Mouse (Mus musculus) CH12.LX (cell line): ENCODE measurements around the gene Tjp3. TPM values are rescaled to one million over a fixed set of nuclear protein-coding genes. Genes with fewer than 3 reads are reported as not detected.

ENCODE experiments used
- DNase-seq: peaks from one replicate; pipeline ENCODE4 v3.0.0-alpha.2; 2013; ENCODE audit errors: extremely low read depth
- H3K27ac ChIP-seq: 2 replicates; pipeline ENCODE4 v1.5.1; 2012; ENCODE audit warnings: low read depth, mild to moderate bottlenecking, control low read depth, moderate library complexity; ENCODE audit not compliant: insufficient read depth
- H3K27me3 ChIP-seq: replicated peaks from 2 replicates; pipeline ENCODE3; 2012; ENCODE audit warnings: inconsistent platforms
- H3K36me3 ChIP-seq, 2 experiments: replicated peaks in 1 of 2; 2 replicates each; pipeline versions ENCODE3 to v1.6.1; 2012; ENCODE audit warnings: inconsistent platforms in 1 of 2, low read length in 1 of 2, mild to moderate bottlenecking in 1 of 2, mixed read lengths in 1 of 2, moderate library complexity in 1 of 2; ENCODE audit not compliant: control insufficient read depth in 1 of 2, insufficient read depth in 1 of 2
- H3K4me1 ChIP-seq, 2 experiments: 2 replicates each; pipeline ENCODE4 v1.6.1; 2012; ENCODE audit warnings: inconsistent platforms in 1 of 2, moderate library complexity in 1 of 2; ENCODE audit not compliant: insufficient read depth in 2 of 2, control insufficient read depth in 1 of 2
- H3K4me2 ChIP-seq: 2 replicates; pipeline ENCODE4 v1.6.1; 2012; ENCODE audit warnings: low read depth, mild to moderate bottlenecking, control low read depth; ENCODE audit not compliant: poor library complexity, insufficient read depth, severe bottlenecking
- H3K4me3 ChIP-seq, 3 experiments: fragments of 150-350 bp in 1 of 3; sonication (generic) in 1 of 3; replicated peaks in 1 of 3; 2 replicates each; pipeline versions ENCODE3 to v1.5.1; 2011 to 2012; ENCODE audit warnings: low read depth in 2 of 3, low read length in 2 of 3, mild to moderate bottlenecking in 2 of 3, moderate library complexity in 2 of 3, control low read depth in 1 of 3, improper control_type of control experiment in 1 of 3, inconsistent platforms in 1 of 3, mixed read lengths in 1 of 3; ENCODE audit not compliant: poor library complexity in 1 of 3
- H3K79me2 ChIP-seq: replicated peaks from 2 replicates; pipeline ENCODE4 v1.6.1; 2012; ENCODE audit warnings: mild to moderate bottlenecking, moderate library complexity; ENCODE audit not compliant: control insufficient read depth, poor library complexity, insufficient read depth, severe bottlenecking; ENCODE audit errors: extremely low read depth
- H3K9ac ChIP-seq: 2 replicates; pipeline ENCODE4 v1.6.1; 2012; ENCODE audit warnings: low read depth, mild to moderate bottlenecking, control low read depth, moderate library complexity; ENCODE audit not compliant: insufficient read depth
- H3K9me3 ChIP-seq: replicated peaks from 2 replicates; pipeline ENCODE3; 2012; ENCODE audit warnings: low read length, inconsistent platforms, mixed read lengths
- BHLHE40 ChIP-seq: IDR thresholded peaks from 2 replicates; pipeline ENCODE4 v1.6.1; 2011; ENCODE audit warnings: mild to moderate bottlenecking, low read depth, low read length, improper control_type of control experiment
- CHD1 ChIP-seq: IDR thresholded peaks from 2 replicates; pipeline ENCODE4 v1.6.1; 2012; ENCODE audit warnings: low read depth, low read length, improper control_type of control experiment, inconsistent platforms
- CHD2 ChIP-seq: IDR thresholded peaks from 2 replicates; pipeline ENCODE4 v1.6.1; 2011; ENCODE audit warnings: low read length, improper control_type of control experiment
- CTCF ChIP-seq, 2 experiments: IDR thresholded peaks in 1 of 2; conservative IDR thresholded peaks in 1 of 2; 2 replicates each; pipeline ENCODE4 v1.5.1; 2011 to 2012; ENCODE audit warnings: low read depth in 2 of 2, low read length in 2 of 2, improper control_type of control experiment in 1 of 2, inconsistent platforms in 1 of 2, mild to moderate bottlenecking in 1 of 2, moderate library complexity in 1 of 2
- E2F4 ChIP-seq: IDR thresholded peaks from 2 replicates; pipeline ENCODE4 v1.6.1; 2011; ENCODE audit warnings: low read depth, low read length, improper control_type of control experiment; ENCODE audit not compliant: insufficient replicate concordance
- ELF1 ChIP-seq: IDR thresholded peaks from 2 replicates; pipeline ENCODE4 v1.6.1; 2014; ENCODE audit warnings: low read depth, mild to moderate bottlenecking, inconsistent platforms, low read length, improper control_type of control experiment
- EP300 ChIP-seq: IDR thresholded peaks from 2 replicates; pipeline ENCODE4 v1.6.1; 2011; ENCODE audit warnings: low read length, improper control_type of control experiment
- ETS1 ChIP-seq: conservative IDR thresholded peaks from 2 replicates; pipeline ENCODE4 v1.6.1; 2012; ENCODE audit warnings: low read depth, mild to moderate bottlenecking, inconsistent platforms, low read length, improper control_type of control experiment, moderate library complexity
- GABPA ChIP-seq: IDR thresholded peaks from 2 replicates; pipeline ENCODE4 v1.6.1; 2012; ENCODE audit warnings: low read depth, low read length, improper control_type of control experiment, inconsistent platforms; ENCODE audit not compliant: insufficient replicate concordance
- HCFC1 ChIP-seq: IDR thresholded peaks from 2 replicates; pipeline ENCODE4 v1.6.1; 2012; ENCODE audit warnings: low read depth, mild to moderate bottlenecking, inconsistent platforms, low read length, improper control_type of control experiment
- IRF4 ChIP-seq: IDR thresholded peaks from 2 replicates; pipeline ENCODE4 v1.6.1; 2014; ENCODE audit warnings: low read depth, mild to moderate bottlenecking, inconsistent platforms, low read length, improper control_type of control experiment
- JUN ChIP-seq: IDR thresholded peaks from 2 replicates; pipeline ENCODE4 v1.6.1; 2011; ENCODE audit warnings: low read depth, mild to moderate bottlenecking, low read length, improper control_type of control experiment, moderate library complexity; ENCODE audit not compliant: insufficient read depth
- JUND ChIP-seq: conservative IDR thresholded peaks from 2 replicates; pipeline ENCODE4 v1.6.1; 2011; ENCODE audit warnings: low read depth, low read length, improper control_type of control experiment
- KAT2A ChIP-seq: IDR thresholded peaks from 2 replicates; pipeline ENCODE4 v1.6.1; 2012; ENCODE audit warnings: low read length, improper control_type of control experiment, inconsistent platforms; ENCODE audit not compliant: insufficient replicate concordance
- MAFK ChIP-seq: IDR thresholded peaks from 2 replicates; pipeline ENCODE4 v1.6.1; 2011; ENCODE audit warnings: low read length, improper control_type of control experiment; ENCODE audit not compliant: insufficient replicate concordance
- MAX ChIP-seq: IDR thresholded peaks from 2 replicates; pipeline ENCODE4 v1.6.1; 2011; ENCODE audit warnings: low read length, improper control_type of control experiment
- MAZ ChIP-seq: IDR thresholded peaks from 2 replicates; pipeline ENCODE4 v1.6.1; 2012; ENCODE audit warnings: low read depth, mild to moderate bottlenecking, inconsistent platforms, low read length, improper control_type of control experiment, moderate library complexity
- MEF2A ChIP-seq: IDR thresholded peaks from 2 replicates; pipeline ENCODE4 v1.6.1; 2014; ENCODE audit warnings: low read depth, mild to moderate bottlenecking, inconsistent platforms, low read length, improper control_type of control experiment, borderline replicate concordance
- MXI1 ChIP-seq: IDR thresholded peaks from 2 replicates; pipeline ENCODE4 v1.6.1; 2011; ENCODE audit warnings: mild to moderate bottlenecking, low read depth, low read length, improper control_type of control experiment
- MYC ChIP-seq: IDR thresholded peaks from 2 replicates; pipeline ENCODE4 v1.6.1; 2011; ENCODE audit warnings: low read depth, mild to moderate bottlenecking, improper control_type of control experiment, low read length
- NELFE ChIP-seq: IDR thresholded peaks from 2 replicates; pipeline ENCODE4 v1.6.1; 2011; ENCODE audit warnings: low read depth, low read length, improper control_type of control experiment
- NRF1 ChIP-seq: IDR thresholded peaks from 2 replicates; pipeline ENCODE4 v1.6.1; 2014; ENCODE audit warnings: low read depth, mild to moderate bottlenecking, inconsistent platforms, low read length, improper control_type of control experiment, moderate library complexity
- PAX5 ChIP-seq: IDR thresholded peaks from 2 replicates; pipeline ENCODE4 v1.6.1; 2012; ENCODE audit warnings: low read length, inconsistent platforms, mixed read lengths
- POLR2A ChIP-seq: IDR thresholded peaks from 2 replicates; pipeline ENCODE4 v1.6.1; 2011; ENCODE audit warnings: low read depth, mild to moderate bottlenecking, improper control_type of control experiment, low read length
- POLR2AphosphoS2 ChIP-seq: IDR thresholded peaks from 2 replicates; pipeline ENCODE4 v1.6.1; 2011; ENCODE audit warnings: low read depth, low read length, improper control_type of control experiment
- RAD21 ChIP-seq: IDR thresholded peaks from 2 replicates; pipeline ENCODE4 v1.6.1; 2011; ENCODE audit warnings: low read depth, mild to moderate bottlenecking, low read length, improper control_type of control experiment, moderate library complexity
- RCOR1 ChIP-seq: conservative IDR thresholded peaks from 2 replicates; pipeline ENCODE4 v1.6.1; 2012; ENCODE audit warnings: low read depth, mild to moderate bottlenecking, inconsistent platforms, low read length, improper control_type of control experiment
- SIN3A ChIP-seq: IDR thresholded peaks from 2 replicates; pipeline ENCODE4 v1.6.1; 2012; ENCODE audit warnings: low read length, improper control_type of control experiment, inconsistent platforms
- SMC3 ChIP-seq: IDR thresholded peaks from 2 replicates; pipeline ENCODE4 v1.6.1; 2011; ENCODE audit warnings: low read depth, low read length, improper control_type of control experiment
- TBP ChIP-seq: conservative IDR thresholded peaks from 2 replicates; pipeline ENCODE4 v1.6.1; 2011; ENCODE audit warnings: low read depth, low read length, improper control_type of control experiment
- TCF12 ChIP-seq: IDR thresholded peaks from 2 replicates; pipeline ENCODE4 v1.6.1; 2014; ENCODE audit warnings: low read depth, mild to moderate bottlenecking, inconsistent platforms, low read length, improper control_type of control experiment
- UBTF ChIP-seq: IDR thresholded peaks from 2 replicates; pipeline ENCODE4 v1.6.1; 2012; ENCODE audit warnings: low read depth, mild to moderate bottlenecking, inconsistent platforms, low read length, improper control_type of control experiment, moderate library complexity
- USF1 ChIP-seq: IDR thresholded peaks from 2 replicates; pipeline ENCODE4 v1.6.1; 2014; ENCODE audit warnings: low read depth, mild to moderate bottlenecking, inconsistent platforms, low read length, improper control_type of control experiment
- USF2 ChIP-seq: conservative IDR thresholded peaks from 2 replicates; pipeline ENCODE4 v1.6.1; 2011; ENCODE audit warnings: low read depth, low read length, improper control_type of control experiment
- ZC3H11A ChIP-seq: IDR thresholded peaks from 2 replicates; pipeline ENCODE4 v1.6.1; 2012; ENCODE audit warnings: low read depth, mild to moderate bottlenecking, inconsistent platforms, low read length, improper control_type of control experiment
- ZKSCAN1 ChIP-seq: IDR thresholded peaks from 2 replicates; pipeline ENCODE4 v1.6.1; 2012; ENCODE audit warnings: low read depth, inconsistent platforms, low read length, improper control_type of control experiment, borderline replicate concordance
- ZMIZ1 ChIP-seq: IDR thresholded peaks from 2 replicates; pipeline ENCODE4 v1.6.1; 2012; ENCODE audit warnings: low read depth, mild to moderate bottlenecking, inconsistent platforms, low read length, improper control_type of control experiment
- ZNF384 ChIP-seq: IDR thresholded peaks from 2 replicates; pipeline ENCODE4 v1.6.1; 2012; ENCODE audit warnings: low read depth, low read length, improper control_type of control experiment, inconsistent platforms
- dilution Hi-C: fragments of 300-500 bp; cut with MboI; formaldehyde crosslinking; loops from 2 replicates; pipeline ENCODE4 v1.14.3; 2020; ENCODE audit warnings: low sequenced_read_pairs; ENCODE audit not compliant: extremely low pct_unique_long_range_greater_than_20kb, extremely low pct_ligation_motif_present
- in situ Hi-C: fragments of 300-500 bp; cut with MboI; formaldehyde crosslinking; loops from 3 replicates; pipeline ENCODE4 v1.14.3; 2019; ENCODE audit warnings: low sequenced_read_pairs, low pct_ligation_motif_present, low pct_unique_long_range_greater_than_20kb, mixed read lengths
- polyA plus RNA-seq: library from polyadenylated mRNA; unstranded; fragments of >175 nt; gene quantifications from 2 replicates; pipeline ENCODE4 v1.2.1, GENCODE M21; 2012; ENCODE audit warnings: low read depth; ENCODE audit not compliant: insufficient read length
- total RNA-seq, 2 experiments: library from RNA; depleted of rRNA; stranded (reverse); fragments of 300-350 nt in 1 of 2; fragments of >200 nt in 1 of 2; gene quantifications; 2 replicates each; pipeline ENCODE4 v1.2.3; 2012 to 2014

The Tjp3 gene
- total and polyA plus RNA-seq, 3 experiments = 0.42 to 7.2 (median 0.76) TPM

DNA sequence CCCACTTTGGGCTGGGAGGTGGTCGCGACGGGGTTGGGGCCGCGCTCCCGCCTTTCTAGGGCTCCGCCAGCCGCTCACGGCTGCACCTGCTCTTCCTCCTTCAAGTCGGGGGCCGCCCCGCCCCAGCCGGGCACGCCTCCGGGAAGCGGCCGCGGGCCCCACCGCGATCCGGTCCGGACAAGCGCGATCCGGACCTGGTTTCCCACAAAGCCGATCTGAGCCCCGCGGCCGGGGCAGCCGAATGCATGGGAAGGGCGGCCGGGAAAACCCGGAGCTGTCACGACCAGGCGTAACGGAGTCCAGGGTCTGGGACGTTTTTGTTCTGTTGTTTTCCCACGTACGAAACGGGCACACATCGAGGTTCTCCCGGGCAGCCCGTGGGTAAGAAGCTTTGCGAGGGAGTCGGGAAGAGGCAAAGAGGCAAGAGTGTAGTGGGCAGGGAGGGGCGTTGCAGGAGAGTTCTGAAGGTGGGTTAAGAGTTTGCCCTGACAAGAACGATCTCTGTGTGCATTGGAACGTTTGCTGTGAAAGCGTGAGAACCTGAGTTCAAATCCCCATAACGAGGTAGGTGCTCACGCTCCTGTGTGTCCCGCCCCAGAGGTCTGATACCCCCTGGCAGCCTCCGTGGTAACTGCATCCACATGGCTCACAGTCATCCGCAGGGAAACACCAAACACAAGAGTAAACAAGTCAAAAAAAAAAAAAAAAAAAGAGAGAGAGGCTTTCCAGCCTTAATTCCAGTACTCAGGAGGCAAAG, 5.5 kb downstream of the Tjp3 start:
- H3K27me3 ChIP-seq = peaks cover 34% of the 10 kb centered on the region
- peak overlapping the region; percentile 76 for H3K4me2 ChIP-seq
- peak overlapping the region; percentile 45 to 67 (median 52) for H3K4me3 ChIP-seq
- H3K36me3 ChIP-seq = no peaks in the 10 kb centered on the region
- H3K9me3 ChIP-seq = peaks cover 6% of the 10 kb centered on the region
- TF ChIP-seq MAZ = peak; percentile 93
- TF ChIP-seq USF1 = no peak
- TF ChIP-seq RCOR1 = no peak; the same call in 1 of the 2 replicates
- no peak for TF ChIP-seq EP300
- TF ChIP-seq JUN = no peak
- TF ChIP-seq E2F4 = no peak
- peak; percentile 33; the same call in 1 of the 2 replicates for TF ChIP-seq NELFE
- peak; percentile 84 for TF ChIP-seq MXI1
- TF ChIP-seq NRF1 = peak; percentile 47; the same call in 1 of the 2 replicates
- TF ChIP-seq TCF12 = peak; percentile 74
- no peak for TF ChIP-seq MAFK
- peak in 1 of 2 experiments; percentile 19; a peak in 1 of 4 replicates for TF ChIP-seq CTCF (conservative IDR thresholded peaks at IDR 0.05 in 1 of 2, IDR thresholded peaks at IDR 0.05 in 1 of 2; ENCODE audit: low read depth in 2 of 2, low read length in 2 of 2)
- no peak for TF ChIP-seq ZNF384
- TF ChIP-seq CHD1 = no peak
- no peak for TF ChIP-seq MYC
- peak; percentile 98 for TF ChIP-seq SIN3A
- TF ChIP-seq ZKSCAN1 = no peak
- TF ChIP-seq MAX = no peak
- TF ChIP-seq ELF1 = peak; percentile 87
- TF ChIP-seq ZMIZ1 = peak; percentile 41; the same call in 1 of the 2 replicates
- no peak for TF ChIP-seq KAT2A
- peak; percentile 78 for TF ChIP-seq BHLHE40
- TF ChIP-seq TBP = no peak
- peak; percentile 65 for TF ChIP-seq IRF4
- no peak for TF ChIP-seq ZC3H11A
- TF ChIP-seq POLR2A = peak; percentile 37; the same call in 1 of the 2 replicates
- no peak for TF ChIP-seq PAX5
- peak; percentile 73 for TF ChIP-seq HCFC1
- TF ChIP-seq UBTF = peak; percentile 80; the same call in 1 of the 2 replicates
- TF ChIP-seq MEF2A = peak; percentile 83
- 0 out of 2 replicates have a peak, but pooled peaks have one; percentile 13 for TF ChIP-seq USF2
- TF ChIP-seq JUND = no peak
- no peak for TF ChIP-seq POLR2AphosphoS2
- TF ChIP-seq CHD2 = peak; percentile 58; the same call in 1 of the 2 replicates
- TF ChIP-seq SMC3 = peak; percentile 20
- TF ChIP-seq RAD21 = no peak
- peak; percentile 4; the same call in 1 of the 2 replicates for TF ChIP-seq ETS1
- TF ChIP-seq GABPA = no peak
- peak; percentile 82 for DNase-seq
- peak overlapping the region; percentile 49 for H3K9ac ChIP-seq
- dilution Hi-C loops = no loop called here
- no peaks in the 10 kb centered on the region for H3K79me2 ChIP-seq
- H3K4me1 ChIP-seq = peaks cover 5 to 39% of the 10 kb centered on the region in 2 experiments; a peak in 3 of 4 replicates
- H3K27ac ChIP-seq = no peak overlapping the region
- in situ Hi-C loops = loop anchor here (5.0 kb wide), 1 partner anchor 89 kb away; no protein-coding TSS in a partner anchor
